Mouse (Mus musculus): Measurements from ENCODE around the gene Pou2af1. TPM values are rescaled to one million over a fixed set of nuclear protein-coding genes. Genes with fewer than 3 reads are reported as not detected.
A peak's percentile ranks its signal among the peaks of the same experiment; 100 is the strongest.

Pou2af1 gene
- 171 and 264 TPM in 2 replicates for polyA plus RNA-seq (2012; rRNA removed)

GRCm38 (mm10) chr9:51213023-51213728 lies at the start of gene Pou2af1:
Gene Pou2af1 (plus strand): TSS chr9:51213708.
- Histone ChIP-seq H3K27ac (ENCODE audit: insufficient read depth, low read length) (peak within 1 kb of the TSS; percentile 87), H3K4me1 (ENCODE audit: control insufficient read depth, insufficient read depth, insufficient read length) (peaks cover 7% of the 10 kb centered on the region; the same call in 1 of the 2 replicates), H3K4me3 (ENCODE audit: extremely low read depth, insufficient read depth, insufficient read length) (peak within 1 kb of the TSS; percentile 73), H3K36me3 (ENCODE audit: control insufficient read depth, insufficient read depth, low read length) (no peaks in the 10 kb centered on the region), H3K27me3 (ENCODE audit: control insufficient read depth, insufficient read depth, low read length) (no peaks in the 10 kb centered on the region)
- DNase-seq (ENCODE audit: low read depth in 1 of 2, low spot score in 2 of 2) = peak; percentile 83
- TF ChIP-seq POLR2A (IDR thresholded peaks at IDR 0.05; ENCODE audit: low read depth, low read length) (peak; percentile 48; the same call in 1 of the 2 replicates), CTCF (IDR thresholded peaks at IDR 0.05; ENCODE audit: extremely low read depth, insufficient read depth, insufficient read length, insufficient replicate concordance) (no peak)
- WGBS = 35% methylated on average over 20 of the region's 20 CpGs

GRCm38 (mm10) chr9:51163989-51164388 lies 49.5 kb upstream of the Pou2af1 start:
- H3K4me1 ChIP-seq (ENCODE audit: control insufficient read depth, insufficient read depth, insufficient read length) = peaks cover 22% of the 10 kb centered on the region
- no peak overlapping the region for H3K4me3 ChIP-seq (ENCODE audit: extremely low read depth, insufficient read depth, insufficient read length)
- H3K27me3 ChIP-seq (ENCODE audit: control insufficient read depth, insufficient read depth, low read length) = no peaks in the 10 kb centered on the region
- 91% methylated on average over 5 of the region's 5 CpGs for WGBS
- no peak for TF ChIP-seq POLR2A (IDR thresholded peaks at IDR 0.05; ENCODE audit: low read depth, low read length)
- H3K36me3 ChIP-seq (ENCODE audit: control insufficient read depth, insufficient read depth, low read length) = no peaks in the 10 kb centered on the region
- DNase-seq (ENCODE audit: low read depth in 1 of 2, low spot score in 2 of 2) = no peak
- H3K27ac ChIP-seq (ENCODE audit: insufficient read depth, low read length) = no peak overlapping the region

GRCm38 (mm10) chr9:51165312-51166180 lies 48.0 kb upstream of the Pou2af1 start, which contains the start of gene Gm32742:
Gene Gm32742 (minus strand): TSS chr9:51165517.
- no peak for TF ChIP-seq CTCF (IDR thresholded peaks at IDR 0.05; ENCODE audit: extremely low read depth, insufficient read depth, insufficient read length, insufficient replicate concordance)
- no peak for DNase-seq (ENCODE audit: low read depth in 1 of 2, low spot score in 2 of 2)
- H3K4me3 ChIP-seq (ENCODE audit: extremely low read depth, insufficient read depth, insufficient read length) = no peak within 1 kb of the TSS
- H3K27me3 ChIP-seq (ENCODE audit: control insufficient read depth, insufficient read depth, low read length) = no peaks in the 10 kb centered on the region
- WGBS = 5% methylated on average over 6 of the region's 6 CpGs
- peaks cover 22% of the 10 kb centered on the region for H3K4me1 ChIP-seq (ENCODE audit: control insufficient read depth, insufficient read depth, insufficient read length)
- H3K36me3 ChIP-seq (ENCODE audit: control insufficient read depth, insufficient read depth, low read length) = no peaks in the 10 kb centered on the region
- H3K27ac ChIP-seq (ENCODE audit: insufficient read depth, low read length) = 0 out of 2 replicates have a peak within 1 kb of the TSS, but pooled peaks have one; percentile 32

DNA sequence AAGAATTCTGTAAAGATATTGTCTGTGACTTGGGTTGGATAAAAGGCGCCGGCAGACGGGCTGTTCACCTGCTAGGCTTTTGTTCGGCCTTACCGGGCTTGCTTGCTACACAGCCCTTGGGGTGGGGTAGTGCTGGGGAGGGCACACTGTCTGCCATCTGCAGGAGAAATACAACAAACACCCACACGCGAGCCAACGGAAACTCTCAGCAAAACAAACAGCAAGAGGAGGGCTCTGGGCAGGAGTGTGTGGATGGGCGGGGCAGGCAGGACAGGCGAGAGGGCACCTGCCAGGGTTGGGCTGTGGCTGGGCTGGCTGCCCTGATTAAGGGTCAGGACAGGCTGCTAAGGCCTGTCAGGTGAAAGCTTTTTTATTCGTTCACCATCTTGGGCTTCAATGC lies 45.6 kb upstream of the Pou2af1 start:
- H3K27me3 ChIP-seq (ENCODE audit: control insufficient read depth, insufficient read depth, low read length) = no peaks in the 10 kb centered on the region
- H3K4me3 ChIP-seq (ENCODE audit: extremely low read depth, insufficient read depth, insufficient read length) = no peak overlapping the region
- peak overlapping the region; percentile 0; the same call in 1 of the 2 replicates for H3K27ac ChIP-seq (ENCODE audit: insufficient read depth, low read length)
- peaks cover 22% of the 10 kb centered on the region for H3K4me1 ChIP-seq (ENCODE audit: control insufficient read depth, insufficient read depth, insufficient read length)
- H3K36me3 ChIP-seq (ENCODE audit: control insufficient read depth, insufficient read depth, low read length) = no peaks in the 10 kb centered on the region
- TF ChIP-seq CTCF (IDR thresholded peaks at IDR 0.05; ENCODE audit: extremely low read depth, insufficient read depth, insufficient read length, insufficient replicate concordance) (no peak), POLR2A (IDR thresholded peaks at IDR 0.05; ENCODE audit: low read depth, low read length) (no peak)
- peak in 1 of 2 experiments; percentile 21 for DNase-seq (ENCODE audit: low read depth in 1 of 2, low spot score in 2 of 2)
- WGBS = 38% methylated on average over 11 of the region's 11 CpGs

- no peak for DNase-seq (ENCODE audit: low read depth in 1 of 2, low spot score in 2 of 2)
Observed at GRCm38 (mm10) chr9:51168698-51169097, 44.8 kb upstream of the Pou2af1 start.

DNA sequence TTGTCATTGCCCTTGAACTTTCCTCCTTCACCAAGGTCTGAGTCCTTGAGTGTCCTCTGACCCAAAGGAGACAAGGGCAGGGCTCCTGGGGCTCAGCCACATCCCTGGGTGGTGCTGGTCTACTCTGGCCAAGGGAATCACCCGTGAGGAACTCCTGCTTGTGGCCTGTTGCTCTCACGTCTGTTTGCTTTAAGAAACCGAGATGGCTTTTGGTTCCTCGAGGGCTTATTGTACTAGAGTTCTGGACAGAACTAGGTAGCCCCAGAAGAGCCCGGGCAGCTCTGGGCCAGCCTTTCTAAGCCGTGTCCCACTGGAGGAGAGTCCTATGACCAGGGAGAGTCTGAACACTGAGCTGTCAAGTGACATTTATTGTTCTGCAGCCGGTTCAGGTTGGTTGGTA lies 44.4 kb upstream of the Pou2af1 start:
- peaks cover 22% of the 10 kb centered on the region for H3K4me1 ChIP-seq (ENCODE audit: control insufficient read depth, insufficient read depth, insufficient read length)
- H3K27ac ChIP-seq (ENCODE audit: insufficient read depth, low read length) = no peak overlapping the region
- no peak for DNase-seq (ENCODE audit: low read depth in 1 of 2, low spot score in 2 of 2)
- H3K4me3 ChIP-seq (ENCODE audit: extremely low read depth, insufficient read depth, insufficient read length) = no peak overlapping the region
- H3K27me3 ChIP-seq (ENCODE audit: control insufficient read depth, insufficient read depth, low read length) = no peaks in the 10 kb centered on the region
- 84% methylated on average over 7 of the region's 7 CpGs for WGBS
- TF ChIP-seq POLR2A (IDR thresholded peaks at IDR 0.05; ENCODE audit: low read depth, low read length) (no peak), CTCF (IDR thresholded peaks at IDR 0.05; ENCODE audit: extremely low read depth, insufficient read depth, insufficient read length, insufficient replicate concordance) (no peak)
- H3K36me3 ChIP-seq (ENCODE audit: control insufficient read depth, insufficient read depth, low read length) = no peaks in the 10 kb centered on the region

More at GRCm38 (mm10) chr9:51168698-51169097, 44.8 kb upstream of the Pou2af1 start:
- peaks cover 22% of the 10 kb centered on the region for H3K4me1 ChIP-seq (ENCODE audit: control insufficient read depth, insufficient read depth, insufficient read length)
- no peaks in the 10 kb centered on the region for H3K36me3 ChIP-seq (ENCODE audit: control insufficient read depth, insufficient read depth, low read length)
- H3K4me3 ChIP-seq (ENCODE audit: extremely low read depth, insufficient read depth, insufficient read length) = no peak overlapping the region
- no peaks in the 10 kb centered on the region for H3K27me3 ChIP-seq (ENCODE audit: control insufficient read depth, insufficient read depth, low read length)
- no peak overlapping the region for H3K27ac ChIP-seq (ENCODE audit: insufficient read depth, low read length)
- WGBS = 88% methylated on average over 5 of the region's 5 CpGs
- no peak for TF ChIP-seq POLR2A (IDR thresholded peaks at IDR 0.05; ENCODE audit: low read depth, low read length)
- no peak for TF ChIP-seq CTCF (IDR thresholded peaks at IDR 0.05; ENCODE audit: extremely low read depth, insufficient read depth, insufficient read length, insufficient replicate concordance)

All from spleen, adult 2 months (tissue).